Mouse (Mus musculus) granulocyte monocyte progenitor cell, adult 5-6 weeks (primary cell): ENCODE results near the gene Casc3. TPM values are rescaled to one million over a fixed set of nuclear protein-coding genes. Genes with fewer than 3 reads are reported as not detected.
A peak's percentile ranks its signal among the peaks of the same experiment; 100 is the strongest.

ENCODE experiments used
- ATAC-seq: replicated peaks from 2 replicates; pipeline ENCODE4 v1.8.0; 2016; ENCODE audit warnings: mild to moderate bottlenecking, moderate TSS enrichment, inconsistent platforms; ENCODE audit not compliant: poor library complexity, severe bottlenecking
- total RNA-seq, 2 experiments: library from RNA; stranded (forward) in 1 of 2; stranded (reverse) in 1 of 2; fragments of 200-712, 200-1000 nt in 1 of 2; fragments of >200 nt in 1 of 2; fragmentation: Nextera tagmentation in 1 of 2; gene quantifications; 2 replicates each; pipeline ENCODE4 v1.2.3; 2014 to 2017

Casc3 gene
- total RNA-seq, 2 experiments from 2014 or later: 31.8 to 46.1 TPM

DNA sequence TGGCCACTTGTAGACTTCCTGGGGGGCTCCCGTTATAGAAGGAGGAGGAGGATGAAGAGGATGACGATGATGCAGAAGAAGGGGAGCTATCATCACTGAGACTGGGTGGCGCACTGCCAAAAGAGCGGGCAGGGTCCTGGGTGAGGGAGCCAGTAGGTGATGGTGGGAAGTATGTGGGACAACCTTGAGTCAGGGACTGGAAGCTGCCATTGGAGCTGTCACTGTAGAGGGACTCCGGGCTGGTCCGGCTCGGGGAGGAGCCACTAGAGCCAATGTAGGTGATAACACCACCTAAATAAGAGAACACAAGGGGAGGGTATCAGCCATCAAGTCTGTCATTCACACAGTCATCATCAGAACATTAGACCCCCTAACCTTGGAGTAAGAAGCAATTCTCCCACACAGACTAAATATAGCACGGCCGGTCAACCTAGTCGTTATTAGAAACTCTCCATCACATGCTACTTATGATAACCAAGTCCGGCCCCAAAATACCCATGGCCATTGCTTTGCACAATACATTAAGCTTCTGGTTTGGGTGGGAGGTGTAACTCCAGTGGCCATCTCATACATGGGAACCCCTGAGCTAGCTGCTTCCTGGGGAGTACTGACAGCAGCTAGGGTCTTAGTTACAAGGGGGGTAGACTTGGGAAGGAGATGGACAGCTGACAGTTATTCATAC, 32.7 kb upstream of the Casc3 start:
- no peak for ATAC-seq

GRCm38 (mm10) chr11:98772667-98773171, 32.0 kb upstream of the Casc3 start:
- no peak for ATAC-seq

GRCm38 (mm10) chr11:98773635-98774295, 30.9 kb upstream of the Casc3 start:
- ATAC-seq: peak; percentile 75

DNA sequence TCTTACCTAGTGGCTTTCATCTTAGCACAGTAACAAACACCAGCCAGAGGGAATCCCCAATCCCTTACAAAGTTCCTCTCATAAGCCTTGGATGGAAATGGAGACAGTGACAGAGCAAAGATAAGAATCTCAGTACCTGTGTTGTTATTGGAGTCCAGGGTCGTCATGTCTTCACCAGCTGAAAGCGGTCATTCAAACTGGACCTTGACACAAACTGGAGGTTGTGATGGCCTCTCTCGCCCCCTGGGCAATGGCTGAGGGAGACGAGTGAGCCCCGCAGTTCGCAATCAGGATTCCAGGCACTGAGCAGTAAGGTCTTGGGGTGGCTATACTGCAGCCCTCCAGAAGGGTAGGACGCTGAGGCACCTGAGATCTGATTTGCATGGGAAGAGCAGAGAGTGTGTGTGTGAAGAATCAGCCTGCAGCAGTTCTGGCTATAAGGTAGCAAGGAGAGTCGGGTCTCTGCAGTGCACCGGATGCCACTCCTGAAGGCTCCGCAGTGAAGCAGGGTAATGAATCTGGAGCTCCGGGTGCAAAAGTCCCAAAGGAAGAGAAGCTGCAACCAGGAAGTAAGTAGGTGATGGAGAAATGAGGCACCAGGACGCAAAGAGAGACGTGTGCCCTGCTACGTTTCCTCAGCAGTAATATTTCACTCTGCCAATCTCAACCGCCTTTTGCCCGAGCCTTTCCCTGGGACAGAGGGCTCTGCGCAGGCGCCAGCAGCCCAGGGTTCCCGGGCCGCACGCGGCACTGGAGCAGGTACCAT, 29.9 kb upstream of the Casc3 start, which contains the start of gene Nr1d1:
Nr1d1 (minus strand) TSS at position 752 of the 766 bp plus-strand sequence.
- ATAC-seq: no peak

GRCm38 (mm10) chr11:98775348-98776051, 29.2 kb upstream of the Casc3 start:
- ATAC-seq: peak; percentile 58

- ATAC-seq: no peak
Observed at GRCm38 (mm10) chr11:98776052-98776764, 28.5 kb upstream of the Casc3 start.

- no peak for ATAC-seq
Observed at GRCm38 (mm10) chr11:98776843-98777590, 27.7 kb upstream of the Casc3 start.

DNA sequence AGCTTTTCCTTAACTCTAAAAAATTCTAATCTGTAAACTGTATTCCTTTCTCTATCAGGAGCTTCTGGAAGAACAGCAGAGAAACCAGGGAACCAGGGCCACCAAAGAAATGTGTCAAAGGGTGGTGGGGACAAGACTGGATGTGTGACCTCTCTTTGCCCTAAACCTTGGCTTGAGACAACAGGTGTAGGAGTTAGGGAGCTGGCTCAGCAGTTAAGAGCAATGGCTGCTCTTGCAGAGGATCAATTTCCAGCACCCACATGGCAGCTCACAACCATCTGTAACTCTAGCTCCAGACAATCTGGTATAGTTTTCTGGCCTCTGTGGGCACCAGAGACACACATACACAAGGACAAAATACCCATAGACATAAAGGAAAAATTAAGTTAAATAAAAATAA, 26.8 kb upstream of the Casc3 start:
- no peak for ATAC-seq

DNA sequence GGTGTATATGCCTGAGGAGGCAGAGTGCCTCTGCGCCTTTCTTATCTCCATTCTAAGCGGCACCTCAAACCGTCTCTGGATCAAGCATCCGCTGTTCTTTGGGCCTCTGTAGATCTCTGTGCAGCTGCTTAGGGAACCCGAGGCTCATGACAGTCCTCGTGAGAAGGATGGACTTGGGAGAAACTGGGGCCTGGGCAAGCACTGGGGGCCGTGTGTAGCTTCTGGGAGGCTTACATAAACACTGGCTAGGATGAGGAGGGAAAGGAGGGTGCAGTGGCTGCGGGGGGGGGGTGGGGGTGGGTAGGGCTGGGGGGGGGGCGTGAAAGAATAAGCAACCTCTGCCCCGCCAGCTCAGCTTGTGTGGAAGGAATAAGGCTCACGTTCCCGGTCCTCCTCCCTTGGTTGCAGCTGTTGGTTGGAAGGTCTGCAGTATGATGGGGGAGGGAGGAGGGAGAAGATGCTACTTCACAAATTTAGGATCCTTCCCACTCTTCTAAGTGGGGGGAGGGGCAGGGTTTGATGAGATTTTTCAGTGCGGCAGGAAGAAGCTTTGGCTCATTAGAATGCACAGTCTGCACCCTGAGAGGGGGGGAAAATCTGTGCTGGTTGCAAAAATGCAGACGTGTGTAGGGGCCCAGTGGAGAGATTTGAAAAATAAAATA, 22.7 kb upstream of the Casc3 start:
- no peak for ATAC-seq

GRCm38 (mm10) chr11:98782651-98783235, 22.0 kb upstream of the Casc3 start:
- 0 out of 2 replicates have a peak, but pooled peaks have one; percentile 8 for ATAC-seq

DNA sequence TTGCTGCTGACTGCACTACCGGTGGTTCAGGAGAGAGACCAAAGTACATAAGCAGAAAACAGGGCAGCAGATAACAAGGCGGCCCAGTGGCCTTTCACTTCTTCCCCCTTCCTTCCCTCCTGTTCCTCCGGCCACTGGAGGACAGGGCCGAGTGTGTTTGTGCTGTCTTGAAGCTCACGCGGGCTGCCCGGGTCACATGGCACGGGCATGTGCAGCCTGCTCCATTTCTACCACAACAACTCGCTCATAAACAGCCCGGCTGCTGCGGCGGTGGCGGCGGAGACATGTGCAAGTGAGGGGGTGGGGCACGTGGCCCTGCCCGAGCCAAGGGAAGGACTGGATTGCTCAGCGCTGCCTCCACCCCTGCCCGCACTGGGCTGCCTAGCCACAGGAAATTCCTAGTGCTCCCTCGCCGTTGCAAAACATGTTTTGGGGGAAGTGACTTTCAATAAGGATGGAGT, 21.4 kb upstream of the Casc3 start:
- ATAC-seq: peak; percentile 79

GRCm38 (mm10) chr11:98784139-98784538, 20.6 kb upstream of the Casc3 start:
- ATAC-seq: no peak

DNA sequence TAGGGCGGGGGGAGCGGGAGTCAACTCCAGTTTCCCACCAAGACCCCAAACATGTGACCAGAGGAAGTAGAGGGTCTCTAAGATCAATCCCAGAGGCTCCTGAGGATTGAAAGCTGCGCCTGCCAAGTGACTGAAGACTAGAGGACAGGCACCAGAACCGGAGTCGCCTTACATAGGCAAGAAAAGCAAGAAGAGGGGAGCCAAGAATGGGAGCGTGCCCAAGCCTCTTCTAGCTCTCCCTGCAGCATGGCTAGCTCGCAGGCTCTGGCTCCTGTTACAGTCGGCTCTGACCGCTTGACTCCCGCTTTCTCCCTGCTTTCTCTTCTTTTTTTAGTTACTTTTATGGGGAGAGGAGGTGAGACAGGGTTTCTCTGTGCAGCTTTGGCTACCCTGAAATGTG, 19.5 kb upstream of the Casc3 start:
- ATAC-seq: no peak

- peak; percentile 8 for ATAC-seq
Observed at GRCm38 (mm10) chr11:98785772-98786281, 18.9 kb upstream of the Casc3 start.

GRCm38 (mm10) chr11:98786359-98787214, 18.1 kb upstream of the Casc3 start:
- ATAC-seq: peak; percentile 39

DNA sequence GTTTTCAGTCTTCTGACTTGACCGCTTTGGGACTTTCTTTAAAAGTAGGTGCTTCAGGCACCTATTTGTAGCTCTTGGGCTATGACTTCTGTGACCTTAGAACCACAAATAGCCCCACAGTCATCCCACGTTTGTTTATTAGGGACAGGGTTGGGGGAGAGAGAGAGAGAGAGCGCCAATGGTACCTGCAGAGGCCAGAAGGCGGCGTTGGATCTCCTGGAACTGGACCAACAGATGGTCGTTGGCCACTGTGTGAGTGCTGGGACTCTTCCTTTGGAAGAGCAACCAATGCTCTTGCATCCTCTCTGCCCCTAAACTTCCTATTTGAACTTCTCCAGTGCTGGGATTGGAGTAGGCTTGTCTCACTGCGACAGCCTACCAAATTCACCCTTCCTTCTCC, 17.5 kb upstream of the Casc3 start:
- ATAC-seq: no peak

- no peak for ATAC-seq
Observed at GRCm38 (mm10) chr11:98787691-98788090, 17.0 kb upstream of the Casc3 start.
